Mouse (Mus musculus): ENCODE data around the gene B3galt1.

The B3galt1 gene

DNA sequence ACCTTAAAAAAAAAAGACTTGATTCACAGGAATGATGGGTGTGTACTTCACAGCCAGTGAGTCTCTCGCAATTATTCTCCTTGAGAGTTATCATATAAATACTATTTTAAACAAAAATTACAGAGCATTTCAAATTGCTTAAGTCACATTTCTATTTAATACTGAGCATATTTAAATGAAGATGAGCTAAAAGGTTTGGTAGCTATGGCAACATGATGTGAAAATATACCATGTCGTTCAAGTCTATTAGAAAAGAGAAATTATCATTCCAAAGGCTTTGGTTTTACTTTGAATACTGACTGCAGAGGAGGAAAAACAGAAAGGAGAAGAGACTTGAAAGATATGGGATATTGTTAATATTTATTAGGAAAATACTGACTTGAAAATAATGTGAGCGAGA, 366.3 kb downstream of the B3galt1 start:
- no peak for DNase-seq (ENCODE audit: low read depth, low spot score)

GRCm38 (mm10) chr2:67948408-67948807, 382.7 kb downstream of the B3galt1 start:
- no peak for DNase-seq (ENCODE audit: low read depth, low spot score)

GRCm38 (mm10) chr2:67956182-67956581, 390.5 kb downstream of the B3galt1 start:
- no peak for DNase-seq (ENCODE audit: low read depth, low spot score)

DNA sequence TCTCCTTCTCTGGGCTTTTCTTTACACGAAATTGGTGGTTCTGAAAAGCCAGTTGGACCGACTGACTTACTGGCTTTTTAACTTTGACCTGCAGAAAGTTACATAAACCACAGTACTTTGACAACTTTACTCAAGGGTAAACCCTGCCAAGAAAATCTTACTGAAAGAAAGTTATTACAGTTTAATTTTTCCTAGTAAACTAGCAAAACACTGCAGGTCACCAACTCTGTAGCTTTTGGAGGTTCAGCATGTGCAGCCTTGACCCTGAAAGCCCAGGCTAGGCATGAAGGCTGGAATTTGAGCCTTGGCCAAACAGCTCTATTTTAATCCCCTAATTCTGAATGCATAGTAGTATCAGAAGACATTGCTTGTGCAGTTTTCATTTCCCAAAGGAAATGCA, 391.9 kb downstream of the B3galt1 start:
- no peak for DNase-seq (ENCODE audit: low read depth, low spot score)

DNA sequence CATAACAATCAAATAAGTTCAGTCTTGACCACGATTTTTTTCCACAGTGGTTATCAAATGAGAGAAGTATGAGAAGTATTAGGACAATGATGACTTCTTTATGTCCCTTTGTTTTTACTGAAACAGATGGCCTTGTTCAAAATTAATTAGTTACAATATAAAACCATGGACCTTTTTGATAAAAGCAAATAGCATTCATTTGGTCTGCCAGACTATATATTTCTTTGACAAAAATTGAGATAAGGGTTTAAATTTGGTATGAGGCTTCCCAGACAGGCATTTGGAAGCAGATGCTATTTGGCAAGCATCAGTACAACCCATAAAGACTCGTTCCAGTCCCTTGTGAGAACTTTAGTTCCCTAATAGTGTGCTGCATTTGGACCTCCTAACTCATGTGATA, 395.0 kb downstream of the B3galt1 start:
- no peak for DNase-seq (ENCODE audit: low read depth, low spot score)

DNA sequence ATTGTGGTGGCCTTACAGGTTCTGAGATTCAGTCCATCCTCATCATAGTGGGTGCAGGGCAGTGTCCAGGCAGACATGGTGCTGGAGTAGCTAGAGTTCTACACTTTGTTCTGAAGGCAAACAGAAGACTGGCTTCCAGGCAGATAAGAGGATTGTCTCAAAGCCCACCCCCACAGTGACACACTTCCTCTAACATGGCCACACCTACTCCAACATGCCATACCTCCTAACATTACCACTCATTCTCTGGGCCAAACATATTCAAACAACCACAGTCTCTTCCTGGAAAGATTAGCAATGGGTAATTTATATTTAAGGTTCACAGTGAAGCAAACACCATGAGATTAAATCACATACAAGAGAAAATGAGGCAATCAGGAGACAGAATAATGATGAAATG, 403.1 kb downstream of the B3galt1 start:
- DNase-seq (ENCODE audit: low read depth, low spot score) = no peak

DNA sequence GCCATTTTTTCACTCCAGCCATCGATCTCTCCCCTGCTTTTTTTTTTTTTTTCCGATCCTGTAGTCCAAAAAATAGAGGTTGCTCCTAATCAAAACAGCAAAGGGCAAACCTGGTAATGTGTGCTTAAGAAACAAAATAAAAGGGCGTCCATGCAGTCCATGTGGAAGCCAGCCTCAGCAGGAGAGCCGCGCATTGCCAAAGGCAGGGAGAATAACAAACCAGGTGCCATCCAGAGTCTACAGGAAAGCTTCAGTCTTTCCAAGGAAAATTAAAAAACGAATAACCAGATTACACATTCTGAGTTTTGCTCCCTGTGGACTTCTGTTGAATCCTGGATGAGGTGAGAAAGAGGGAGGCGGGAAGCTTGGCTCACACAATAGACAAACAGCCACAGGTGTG, 405.4 kb downstream of the B3galt1 start:
- DNase-seq (ENCODE audit: low read depth, low spot score) = no peak

- DNase-seq (ENCODE audit: low read depth, low spot score) = peak; percentile 73
Measured at GRCm38 (mm10) chr2:67971576-67971975, 405.9 kb downstream of the B3galt1 start.

- DNase-seq (ENCODE audit: low read depth, low spot score) = no peak
Measured at GRCm38 (mm10) chr2:67975764-67976163, 410.1 kb downstream of the B3galt1 start.

DNA sequence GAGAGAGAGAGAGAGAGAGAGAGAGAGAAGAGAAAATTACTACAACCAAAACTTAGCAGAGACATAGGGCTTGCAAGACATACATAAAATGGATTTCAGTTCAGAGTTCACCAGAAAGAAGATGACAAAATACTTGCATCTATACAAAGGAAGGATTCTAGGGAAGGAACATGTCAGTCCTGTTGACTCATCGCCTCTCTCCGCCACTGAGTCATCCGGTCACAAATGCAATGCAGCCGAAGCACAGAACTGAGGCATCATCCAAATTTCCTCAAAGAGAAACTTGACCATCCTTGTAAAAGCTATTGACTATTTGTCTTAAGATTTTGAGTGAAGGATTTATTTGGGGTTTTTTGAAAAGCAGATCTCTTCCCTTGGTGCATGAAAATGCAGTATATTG, 410.8 kb downstream of the B3galt1 start:
- no peak for DNase-seq (ENCODE audit: low read depth, low spot score)

- no peak for DNase-seq (ENCODE audit: low read depth, low spot score)
Measured at GRCm38 (mm10) chr2:67977620-67978262, 412.1 kb downstream of the B3galt1 start.

DNA sequence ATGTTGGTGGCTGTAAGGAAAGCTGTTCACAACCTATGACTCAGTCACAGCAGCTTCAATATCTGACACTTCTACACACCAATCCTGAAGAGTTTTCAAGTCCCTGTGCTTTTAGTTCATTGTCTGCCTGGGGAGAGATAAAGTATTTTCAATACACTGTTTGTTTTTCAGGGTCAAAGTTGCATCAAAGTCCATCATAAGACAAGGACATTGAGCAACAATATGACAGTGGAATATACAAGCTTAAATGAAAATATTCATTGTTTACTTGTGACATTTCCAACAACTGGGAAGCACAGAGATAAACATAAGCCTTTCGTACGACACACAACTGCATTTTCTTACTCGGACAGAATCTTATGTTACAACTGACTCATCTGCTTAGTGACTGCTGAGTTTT, 417.9 kb downstream of the B3galt1 start:
- no peak for DNase-seq (ENCODE audit: low read depth, low spot score)

- DNase-seq (ENCODE audit: low read depth, low spot score) = no peak
Measured at GRCm38 (mm10) chr2:67985133-67985532, 419.5 kb downstream of the B3galt1 start.

GRCm38 (mm10) chr2:67993421-67993820, 427.8 kb downstream of the B3galt1 start:
- no peak for DNase-seq (ENCODE audit: low read depth, low spot score)

DNA sequence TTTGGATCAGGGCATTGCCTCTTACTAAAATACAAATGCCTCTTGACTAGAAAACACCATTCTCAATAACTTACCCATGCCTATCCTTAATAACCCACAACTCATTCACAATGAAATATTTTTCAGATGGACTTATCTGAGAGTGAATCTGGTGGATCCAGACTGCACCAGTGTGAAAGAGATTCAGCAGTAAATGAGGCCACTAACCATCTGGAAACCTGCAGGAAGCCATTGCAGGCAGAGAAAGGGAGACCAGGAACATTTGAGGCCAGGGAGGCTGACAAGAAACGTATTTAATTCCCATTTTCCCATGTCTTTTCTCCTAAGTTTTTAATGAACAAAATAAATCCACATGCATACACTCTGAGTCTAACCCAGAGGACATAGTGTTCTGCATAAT, 437.4 kb downstream of the B3galt1 start:
- DNase-seq (ENCODE audit: low read depth, low spot score) = no peak

DNA sequence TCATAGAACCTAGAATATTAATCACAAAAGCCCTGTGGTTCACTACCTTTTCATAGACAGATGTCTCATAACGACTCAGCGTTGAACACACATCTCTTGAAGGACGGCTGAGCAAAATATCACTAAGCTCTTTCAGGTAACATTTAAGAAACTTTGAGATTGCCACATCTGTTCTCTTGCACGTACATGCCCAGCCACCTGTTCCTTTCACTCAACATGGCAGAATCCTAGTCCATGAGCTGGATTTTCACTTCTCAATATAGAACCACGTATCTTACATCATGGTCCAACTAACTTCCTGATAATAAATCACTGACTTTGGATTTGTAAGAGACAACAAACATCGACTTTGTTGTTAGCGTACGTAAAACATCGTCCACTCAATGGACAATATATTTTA, 439.5 kb downstream of the B3galt1 start:
- DNase-seq (ENCODE audit: low read depth, low spot score) = no peak

DNA sequence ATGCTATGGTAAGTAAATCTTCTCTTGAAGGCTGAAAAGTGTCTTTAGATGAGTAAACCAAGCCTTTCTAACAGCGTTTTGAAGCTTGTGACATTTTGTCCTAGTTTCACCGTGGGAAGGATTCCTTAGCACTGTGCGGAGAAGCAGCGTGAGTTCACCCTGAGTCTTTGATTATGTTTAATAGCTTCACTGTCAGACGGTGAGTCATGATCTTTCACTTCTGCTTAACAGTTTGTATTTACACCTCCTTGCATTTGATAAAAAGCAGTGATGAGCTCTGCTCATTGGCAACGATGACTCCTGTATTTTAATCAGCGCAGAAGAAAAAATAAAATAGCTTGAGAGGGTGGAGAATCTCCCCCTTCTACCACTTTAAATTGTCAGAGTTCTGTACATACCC, 440.0 kb downstream of the B3galt1 start:
- DNase-seq (ENCODE audit: low read depth, low spot score) = peak; percentile 65

GRCm38 (mm10) chr2:68011336-68011735, 445.7 kb downstream of the B3galt1 start:
- DNase-seq (ENCODE audit: low read depth, low spot score) = no peak

DNA sequence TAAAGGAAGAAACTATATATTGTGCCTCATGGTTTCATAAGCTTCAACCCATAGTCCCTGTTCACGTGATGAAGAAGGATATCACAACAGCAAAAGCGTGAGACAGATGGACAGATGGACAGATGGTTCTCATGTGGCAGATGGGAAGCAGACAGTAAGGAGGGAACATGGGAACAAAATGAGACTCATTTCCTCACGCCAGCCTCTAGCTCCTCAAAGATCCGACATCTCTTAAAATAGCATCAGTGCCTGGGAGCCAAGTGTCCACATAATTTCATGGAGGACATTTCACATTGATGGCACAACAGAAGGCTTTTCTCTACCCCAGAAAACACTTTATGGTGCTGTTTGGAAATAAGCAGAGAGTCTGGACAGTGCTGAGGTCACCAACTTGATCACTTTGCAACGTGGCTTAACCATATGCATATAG, 454.6 kb downstream of the B3galt1 start:
- DNase-seq (ENCODE audit: low read depth, low spot score) = peak; percentile 47

DNA sequence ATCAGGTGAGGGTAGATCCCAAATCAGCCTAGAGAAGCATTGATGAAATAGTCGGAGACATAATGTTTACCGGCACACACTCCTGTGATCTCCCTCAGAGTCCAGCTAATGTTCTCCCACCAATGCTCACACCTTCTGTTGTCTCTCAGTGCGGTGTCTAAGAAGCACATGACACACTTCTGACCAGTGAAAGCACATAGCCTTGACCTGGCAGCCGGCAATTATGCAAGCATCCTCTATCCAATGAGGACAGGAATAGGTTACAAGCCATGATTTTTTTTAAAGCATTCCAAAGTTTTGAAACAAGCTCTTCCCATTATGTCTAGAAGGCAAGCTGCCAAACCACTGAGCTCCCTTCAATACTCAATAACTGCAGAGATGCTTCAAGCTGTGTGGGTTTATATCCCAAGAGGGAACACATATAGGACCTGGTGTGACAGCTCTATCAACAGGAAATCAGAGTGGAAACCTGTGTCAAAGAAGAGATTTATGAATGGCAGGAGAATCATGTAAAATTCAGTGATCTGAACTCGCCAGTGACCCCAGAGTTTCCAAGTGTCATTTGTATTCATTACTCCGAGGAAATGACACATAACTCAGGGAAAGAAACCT, 456.0 kb downstream of the B3galt1 start:
- DNase-seq (ENCODE audit: low read depth, low spot score) = no peak

- DNase-seq (ENCODE audit: low read depth, low spot score) = no peak
Measured at GRCm38 (mm10) chr2:68028811-68029210, 463.1 kb downstream of the B3galt1 start.

DNA sequence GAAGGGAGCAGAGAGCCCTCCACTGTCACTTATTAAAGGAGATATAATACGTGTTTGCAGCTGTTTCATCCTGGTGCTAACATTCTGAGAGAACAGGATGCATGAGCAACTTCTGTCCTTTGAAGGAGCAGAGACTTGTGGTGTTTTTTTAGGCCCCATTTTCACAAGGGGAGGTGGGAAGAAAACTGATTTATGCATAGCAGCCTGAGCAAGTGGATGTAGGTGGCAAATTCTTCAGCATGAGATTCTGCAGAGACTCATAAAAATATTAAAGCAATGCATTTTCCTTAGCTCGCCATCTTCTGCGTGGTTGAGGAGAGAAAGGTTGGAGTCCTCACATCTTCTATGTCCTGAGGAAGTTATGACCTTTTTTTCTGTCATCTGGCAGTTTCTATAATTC, 469.0 kb downstream of the B3galt1 start:
- DNase-seq (ENCODE audit: low read depth, low spot score) = peak; percentile 82

GRCm38 (mm10) chr2:68040752-68041151, 475.1 kb downstream of the B3galt1 start:
- peak; percentile 53 for DNase-seq (ENCODE audit: low read depth, low spot score)

DNA sequence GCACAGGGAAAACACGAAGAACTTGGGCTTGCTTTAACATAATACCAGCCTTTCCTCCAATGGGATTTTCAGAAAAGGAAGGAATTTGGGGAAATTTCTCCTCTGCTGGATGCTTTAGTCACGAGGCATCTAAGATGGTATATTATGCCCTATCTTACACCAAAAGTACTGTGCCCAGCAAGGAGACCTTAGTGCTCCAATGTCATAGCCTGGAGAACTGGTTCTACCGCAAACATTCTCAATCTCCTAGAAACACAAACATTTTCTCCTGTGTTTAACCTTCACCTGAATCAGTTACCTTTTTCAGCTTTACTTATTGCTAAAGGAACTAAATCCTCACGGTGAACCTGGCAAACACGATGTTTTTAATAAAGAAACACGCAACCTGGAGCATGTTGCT, 486.8 kb downstream of the B3galt1 start:
- DNase-seq (ENCODE audit: low read depth, low spot score) = no peak

Data from telencephalon, adult 2 months (tissue).